12 mouse cellular contexts compared by ENCODE assay signal in the genomic region with DNA sequence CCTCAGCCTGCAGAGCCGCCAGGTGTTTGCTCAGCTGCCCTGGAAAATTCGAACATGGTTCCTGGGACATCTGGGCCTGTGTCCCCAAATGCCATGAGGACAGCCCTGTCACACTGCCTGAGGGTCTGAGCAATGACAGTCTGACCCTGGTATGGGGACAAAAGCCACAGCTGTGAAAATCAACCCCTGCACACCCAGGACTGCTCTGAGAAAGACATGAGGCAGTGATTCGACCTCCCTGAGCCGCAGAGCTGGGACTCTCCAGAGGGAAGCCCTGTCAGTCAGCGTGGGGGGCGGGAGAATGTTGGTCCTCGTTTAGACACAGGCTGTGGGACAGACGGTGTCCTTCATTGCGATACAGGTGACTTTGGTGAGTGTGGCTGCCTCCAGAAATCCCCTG. TPM values are rescaled to one million over a fixed set of nuclear protein-coding genes. Genes with fewer than 3 reads are reported as not detected.
DNase-seq lines count a peak whose midpoint lies in the region; ATAC-seq and TF ChIP-seq lines count a peak whose summit lies in the region.
"Had no signal": no experiment of that assay in that cellular context is flagged by ENCODE, and none has a peak within 500 bp of the region (broad histone marks: within the 10 kb centered on the region; RNA-seq: fewer than 3 reads in every experiment).

No protein-coding gene starts in this region.

- TF ChIP-seq CTCF in hindbrain, postnatal 0 days (IDR thresholded peaks at IDR 0.05; ENCODE audit: low read depth): no peak

- H3K4me1 ChIP-seq in forebrain, embryonic 11.5 days (replicated peaks; ENCODE audit: control insufficient read depth, insufficient read depth, low read length): peaks cover 48% of the 10 kb centered on the region
- H3K4me1 ChIP-seq in forebrain, embryonic 16.5 days (replicated peaks; ENCODE audit: control insufficient read depth, insufficient read depth, low read length): peaks cover 45% of the 10 kb centered on the region
- H3K4me1 ChIP-seq in hindbrain, embryonic 10.5 days (replicated peaks): peaks cover 95% of the 10 kb centered on the region
- H3K4me1 ChIP-seq in hindbrain, postnatal 0 days (ENCODE audit: insufficient read depth, low read length): peaks cover 48% of the 10 kb centered on the region
- H3K4me1 ChIP-seq in embryonic facial prominence, embryonic 10.5 days: peaks cover 89% of the 10 kb centered on the region
- H3K4me1 ChIP-seq in liver, embryonic 13.5 days (replicated peaks): peaks cover 69% of the 10 kb centered on the region

- no peak for DNase-seq in forebrain, embryonic 11.5 days (ENCODE audit: low spot score)
- DNase-seq in hindbrain, embryonic 10.5 days (ENCODE audit: low spot score): peak; percentile 52
- DNase-seq in hindbrain, postnatal 0 days (ENCODE audit: low spot score): no peak
- DNase-seq in embryonic facial prominence, embryonic 10.5 days (ENCODE audit: low spot score): no peak
- DNase-seq in liver, embryonic 13.5 days: no peak
- no peak for DNase-seq in layer of hippocampus, adult 18-20 months (ENCODE audit: low spot score in 2 of 2)
- no peak for DNase-seq in testis, postnatal 14 days (ENCODE audit: low spot score)
- DNase-seq: thymus, postnatal 25 days had no signal

- H3K4me2 ChIP-seq in forebrain, embryonic 11.5 days (ENCODE audit: low read depth, low read length, severe bottlenecking): no peak overlapping the region
- no peak overlapping the region for H3K4me2 ChIP-seq in forebrain, embryonic 16.5 days (ENCODE audit: low read length)
- H3K4me2 ChIP-seq in hindbrain, postnatal 0 days (ENCODE audit: low read depth, low read length): no peak overlapping the region
- H3K4me2 ChIP-seq in liver, embryonic 13.5 days: peak overlapping the region; percentile 43; the same call in 1 of the 2 replicates

- H3K9ac ChIP-seq in forebrain, embryonic 11.5 days (ENCODE audit: low read length): 0 out of 2 replicates have a peak overlapping the region, but pooled peaks have one; percentile 6
- no peak overlapping the region for H3K9ac ChIP-seq in forebrain, embryonic 16.5 days (replicated peaks; ENCODE audit: low read depth, low read length)
- H3K9ac ChIP-seq in hindbrain, postnatal 0 days (replicated peaks; ENCODE audit: low read length): no peak overlapping the region
- no peak overlapping the region for H3K9ac ChIP-seq in liver, embryonic 13.5 days
- H3K9ac ChIP-seq: lung, embryonic 14.5 days had no signal

- no peaks in the 10 kb centered on the region for H3K36me3 ChIP-seq in forebrain, embryonic 11.5 days (ENCODE audit: control insufficient read depth, insufficient read depth, low read length)
- H3K36me3 ChIP-seq in forebrain, embryonic 16.5 days (ENCODE audit: control insufficient read depth, insufficient read depth): no peaks in the 10 kb centered on the region
- peaks cover 13% of the 10 kb centered on the region; the same call in 1 of the 2 replicates for H3K36me3 ChIP-seq in hindbrain, embryonic 10.5 days
- no peaks in the 10 kb centered on the region for H3K36me3 ChIP-seq in hindbrain, postnatal 0 days (ENCODE audit: insufficient read depth, low read length)
- peaks cover 11% of the 10 kb centered on the region; the same call in 1 of the 2 replicates for H3K36me3 ChIP-seq in embryonic facial prominence, embryonic 10.5 days (replicated peaks)
- H3K36me3 ChIP-seq in liver, embryonic 13.5 days: no peaks in the 10 kb centered on the region

- H3K4me3 ChIP-seq in forebrain, embryonic 11.5 days (ENCODE audit: low read depth, low read length): no peak overlapping the region
- H3K4me3 ChIP-seq in forebrain, embryonic 16.5 days (replicated peaks; ENCODE audit: low read length): no peak overlapping the region
- no peak overlapping the region for H3K4me3 ChIP-seq in hindbrain, embryonic 10.5 days
- H3K4me3 ChIP-seq in hindbrain, postnatal 0 days (ENCODE audit: low read length): no peak overlapping the region
- H3K4me3 ChIP-seq in embryonic facial prominence, embryonic 10.5 days: no peak overlapping the region
- H3K4me3 ChIP-seq in liver, embryonic 13.5 days (replicated peaks): no peak overlapping the region
- H3K4me3 ChIP-seq: left cerebral cortex, adult 2 months had no signal

- H3K9me3 ChIP-seq in forebrain, embryonic 11.5 days (ENCODE audit: control insufficient read depth, low read length): no peaks in the 10 kb centered on the region
- no peaks in the 10 kb centered on the region for H3K9me3 ChIP-seq in forebrain, embryonic 16.5 days (ENCODE audit: control insufficient read depth, low read length)
- no peaks in the 10 kb centered on the region for H3K9me3 ChIP-seq in hindbrain, embryonic 10.5 days
- no peaks in the 10 kb centered on the region for H3K9me3 ChIP-seq in hindbrain, postnatal 0 days (ENCODE audit: low read length)
- H3K9me3 ChIP-seq in embryonic facial prominence, embryonic 10.5 days: no peaks in the 10 kb centered on the region
- no peaks in the 10 kb centered on the region for H3K9me3 ChIP-seq in liver, embryonic 13.5 days (replicated peaks)

- ATAC-seq in forebrain, embryonic 11.5 days (replicated peaks; ENCODE audit: low FRiP score): no peak
- ATAC-seq in forebrain, embryonic 16.5 days: no peak
- ATAC-seq in hindbrain, postnatal 0 days: no peak
- no peak for ATAC-seq in liver, embryonic 13.5 days (ENCODE audit: low read depth)

- no peaks in the 10 kb centered on the region for H3K27me3 ChIP-seq in forebrain, embryonic 11.5 days (ENCODE audit: control insufficient read depth, insufficient read depth, low read length)
- no peaks in the 10 kb centered on the region for H3K27me3 ChIP-seq in forebrain, embryonic 16.5 days (replicated peaks; ENCODE audit: control insufficient read depth, insufficient read depth, low read length)
- H3K27me3 ChIP-seq in hindbrain, embryonic 10.5 days (ENCODE audit: insufficient read depth, poor library complexity, severe bottlenecking): no peaks in the 10 kb centered on the region
- no peaks in the 10 kb centered on the region for H3K27me3 ChIP-seq in hindbrain, postnatal 0 days (ENCODE audit: insufficient read depth, low read length)
- no peaks in the 10 kb centered on the region for H3K27me3 ChIP-seq in embryonic facial prominence, embryonic 10.5 days (replicated peaks; ENCODE audit: low read depth, poor library complexity, severe bottlenecking)
- no peaks in the 10 kb centered on the region for H3K27me3 ChIP-seq in liver, embryonic 13.5 days

- no peak overlapping the region for H3K27ac ChIP-seq in forebrain, embryonic 11.5 days (ENCODE audit: low read depth, low read length)
- no peak overlapping the region for H3K27ac ChIP-seq in forebrain, embryonic 16.5 days (ENCODE audit: low read length)
- peak overlapping the region; percentile 95 for H3K27ac ChIP-seq in hindbrain, embryonic 10.5 days
- H3K27ac ChIP-seq in hindbrain, postnatal 0 days: no peak overlapping the region
- peak overlapping the region; percentile 84; the same call in 1 of the 2 replicates for H3K27ac ChIP-seq in embryonic facial prominence, embryonic 10.5 days (replicated peaks)
- no peak overlapping the region for H3K27ac ChIP-seq in liver, embryonic 13.5 days
- H3K27ac ChIP-seq: left cerebral cortex, adult 2 months had no signal

- WGBS in forebrain, embryonic 11.5 days: 51% methylated on average over 9 of the region's 9 CpGs
- 45% methylated on average over 9 of the region's 9 CpGs for WGBS in forebrain, embryonic 16.5 days
- 37% methylated on average over 9 of the region's 9 CpGs for WGBS in hindbrain, embryonic 10.5 days
- 43% methylated on average over 9 of the region's 9 CpGs for WGBS in hindbrain, postnatal 0 days
- WGBS in embryonic facial prominence, embryonic 10.5 days: 34% methylated on average over 9 of the region's 9 CpGs
- WGBS in liver, embryonic 13.5 days (ENCODE audit: insufficient replicate concordance): 47% methylated on average over 9 of the region's 9 CpGs

RNA-seq across cellular contexts. Expression of gene Ccdc85c, which starts 29.6 kb away (rescaled TPM):
- polyA plus RNA-seq in forebrain, embryonic 11.5 days (2014; fragmentation: Nextera tagmentation; extraction: Ambion mirVana): 18.0 and 18.8 TPM in 2 replicates
- 12.0 and 12.9 TPM in 2 replicates for polyA plus RNA-seq in forebrain, embryonic 16.5 days (2015; fragmentation: Nextera tagmentation; extraction: Ambion mirVana)
- polyA plus RNA-seq in hindbrain, embryonic 10.5 days (2016; fragmentation: Nextera tagmentation; extraction: Ambion mirVana): 14.3 and 16.0 TPM in 2 replicates
- 86.3 and 94.7 TPM in 2 replicates for total RNA-seq in hindbrain, postnatal 0 days (2014; rRNA removed)
- polyA plus RNA-seq in hindbrain, postnatal 0 days (2015; fragmentation: Nextera tagmentation; extraction: Ambion mirVana): 16.9 and 17.0 TPM in 2 replicates
- 11.4 and 12.1 TPM in 2 replicates for polyA plus RNA-seq in embryonic facial prominence, embryonic 10.5 days (2016; fragmentation: Nextera tagmentation; extraction: Ambion mirVana)
- polyA plus RNA-seq in liver, embryonic 13.5 days (2015; fragmentation: Nextera tagmentation; extraction: Ambion mirVana): 2.3 and 2.6 TPM in 2 replicates
- 10 to 100 TPM; 66.1 to 72.5 TPM for total RNA-seq in layer of hippocampus, adult 18-20 months (2021)
- total RNA-seq: monocyte, adult 5-6 weeks had no signal

Comparison
In these comparisons a context has a peak if more than half of its experiments do, and no peak if none do; other contexts are left out.
1. H3K27ac ChIP-seq: peak in hindbrain, embryonic 10.5 days (single experiment) and embryonic facial prominence, embryonic 10.5 days (single experiment); none in forebrain, embryonic 11.5 days (single experiment), forebrain, embryonic 16.5 days (single experiment), hindbrain, postnatal 0 days (single experiment) and liver, embryonic 13.5 days (single experiment).